Mouse (Mus musculus) kidney, postnatal 10 days (tissue): Measurements from ENCODE around the gene Vmac.

ENCODE experiments used
- DNase-seq: peaks from one replicate; pipeline ENCODE4 v3.0.0; 2021; ENCODE audit warnings: mixed read lengths

The Vmac gene

DNA sequence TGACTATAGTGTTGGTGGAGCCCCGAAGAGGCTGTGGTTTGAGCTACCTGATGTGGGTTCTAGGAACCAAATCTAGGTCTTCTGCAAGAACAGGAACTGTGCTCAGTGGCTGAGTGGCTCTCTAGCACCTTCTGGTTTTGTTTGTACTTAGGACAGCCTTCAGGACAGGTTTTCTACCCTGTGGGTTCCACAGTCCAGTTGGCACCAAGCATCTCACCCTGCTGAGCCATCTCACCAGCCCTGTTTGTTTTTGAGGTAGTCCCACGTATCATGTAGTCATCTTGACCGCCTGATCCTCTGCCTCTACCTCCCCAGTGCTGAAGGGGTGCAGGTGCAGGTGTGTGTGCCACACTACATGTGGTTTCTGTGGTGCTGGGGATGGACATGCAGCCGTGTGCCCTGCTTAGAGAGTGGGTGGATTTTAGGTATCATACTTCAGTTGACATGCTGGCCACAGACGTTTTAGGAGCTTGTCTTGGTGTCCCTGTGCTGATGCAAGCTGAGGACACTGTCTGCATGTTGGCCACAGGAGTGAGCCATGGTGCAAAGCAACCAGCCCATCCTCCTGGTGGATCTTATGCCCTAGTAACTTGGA, 34.2 kb downstream of the Vmac start:
- DNase-seq, result no peak

DNA sequence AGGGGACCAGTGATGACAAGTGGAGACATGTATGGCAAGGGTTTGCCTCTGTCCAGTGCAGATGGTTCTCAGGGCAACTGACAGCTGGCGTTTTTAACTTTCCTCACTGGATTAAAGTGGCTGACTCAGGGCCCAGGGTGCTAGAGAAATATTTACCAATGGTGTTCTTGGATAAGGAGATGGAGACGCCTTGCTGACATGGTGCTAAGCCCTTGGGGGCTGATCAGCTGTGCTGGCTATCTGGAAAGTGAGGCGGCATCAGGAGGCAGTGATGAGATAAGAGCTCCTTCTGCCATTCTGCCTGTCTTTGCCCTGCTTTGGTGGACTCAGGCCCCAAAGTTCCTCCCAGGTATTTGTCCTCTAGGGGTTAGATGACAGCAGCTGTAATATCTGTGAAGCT, 34.9 kb downstream of the Vmac start:
- no peak for DNase-seq

- no peak for DNase-seq
Observed at GRCm38 (mm10) chr17:56681791-56682190, 36.0 kb downstream of the Vmac start.

DNA sequence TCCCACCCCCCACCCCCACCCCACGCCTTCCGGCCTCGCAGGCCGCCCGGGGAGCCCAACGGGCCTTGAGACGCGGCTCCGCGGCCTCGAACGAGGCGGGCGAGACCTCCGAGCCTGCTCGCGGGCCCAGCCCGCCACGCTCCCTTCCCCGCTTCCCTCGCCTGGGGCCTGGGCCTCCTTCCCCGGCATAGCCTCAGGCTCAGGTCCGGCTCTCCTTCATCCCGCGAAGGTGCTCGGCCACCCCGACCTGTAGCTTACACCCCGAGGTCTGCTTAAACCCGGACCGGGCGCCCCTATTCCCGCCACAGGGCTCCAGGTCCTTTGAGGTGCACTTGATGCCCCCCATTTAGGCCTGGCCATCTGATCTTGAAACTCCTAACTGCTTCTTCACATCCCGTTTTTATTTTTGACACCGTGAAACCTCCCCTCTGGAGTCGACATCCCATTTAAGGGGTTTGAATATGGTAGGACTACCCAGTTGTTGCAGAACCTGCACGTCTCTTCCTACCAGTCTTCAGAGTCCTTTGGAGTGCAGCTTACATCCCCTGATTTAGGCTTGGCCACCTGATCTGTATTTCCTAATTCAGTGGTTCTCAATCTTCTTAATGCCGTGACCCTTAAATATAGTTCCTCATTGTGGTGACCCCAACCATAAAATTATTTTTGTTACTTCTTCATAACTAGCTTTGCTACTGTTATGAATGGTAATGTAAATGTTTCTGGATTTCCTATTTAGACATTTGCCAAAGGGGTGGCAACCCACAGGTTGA, 44.0 kb downstream of the Vmac start:
- no peak for DNase-seq

DNA sequence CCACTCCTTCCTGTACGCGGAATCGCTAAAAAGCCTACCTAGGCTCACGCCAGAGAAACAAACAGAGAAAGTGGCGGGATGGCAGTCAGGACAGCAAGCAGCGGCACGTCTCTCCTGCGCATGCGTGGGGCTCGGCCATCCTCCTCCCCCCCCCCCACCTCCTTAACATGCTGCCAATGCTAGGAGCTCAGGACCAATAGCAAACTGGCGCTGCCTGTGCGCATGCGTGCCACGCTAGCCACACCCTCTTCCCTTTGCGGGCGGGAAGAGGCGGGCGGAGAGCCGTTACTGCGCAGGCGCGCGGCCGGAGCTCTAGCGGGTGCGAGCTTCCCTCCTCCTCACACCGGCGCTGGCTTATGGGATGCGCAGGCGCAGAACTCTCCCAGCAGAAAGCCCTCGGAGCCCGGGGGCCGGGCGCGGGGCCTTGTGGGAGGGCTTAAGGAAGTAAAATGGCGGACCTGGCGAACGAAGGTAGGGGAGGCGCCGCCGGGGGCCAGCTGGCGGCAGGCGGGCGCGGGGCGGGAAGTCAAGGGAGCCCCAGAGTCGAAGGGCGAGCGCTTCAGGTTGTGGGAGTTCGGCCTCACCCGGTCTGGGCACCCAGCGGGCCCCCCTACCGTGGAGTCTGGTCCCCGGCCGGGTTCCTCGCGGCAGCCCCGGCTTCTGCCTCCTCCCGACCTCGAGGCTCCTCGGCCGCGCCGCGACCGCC, 44.7 kb downstream of the Vmac start, which contains the start of gene Ranbp3:
TSS of gene Ranbp3 (plus strand) at position 354 of the 706 bp plus-strand sequence.
- DNase-seq, result peak; percentile 99

GRCm38 (mm10) chr17:56669766-56670165, 48.1 kb downstream of the Vmac start:
- no peak for DNase-seq

DNA sequence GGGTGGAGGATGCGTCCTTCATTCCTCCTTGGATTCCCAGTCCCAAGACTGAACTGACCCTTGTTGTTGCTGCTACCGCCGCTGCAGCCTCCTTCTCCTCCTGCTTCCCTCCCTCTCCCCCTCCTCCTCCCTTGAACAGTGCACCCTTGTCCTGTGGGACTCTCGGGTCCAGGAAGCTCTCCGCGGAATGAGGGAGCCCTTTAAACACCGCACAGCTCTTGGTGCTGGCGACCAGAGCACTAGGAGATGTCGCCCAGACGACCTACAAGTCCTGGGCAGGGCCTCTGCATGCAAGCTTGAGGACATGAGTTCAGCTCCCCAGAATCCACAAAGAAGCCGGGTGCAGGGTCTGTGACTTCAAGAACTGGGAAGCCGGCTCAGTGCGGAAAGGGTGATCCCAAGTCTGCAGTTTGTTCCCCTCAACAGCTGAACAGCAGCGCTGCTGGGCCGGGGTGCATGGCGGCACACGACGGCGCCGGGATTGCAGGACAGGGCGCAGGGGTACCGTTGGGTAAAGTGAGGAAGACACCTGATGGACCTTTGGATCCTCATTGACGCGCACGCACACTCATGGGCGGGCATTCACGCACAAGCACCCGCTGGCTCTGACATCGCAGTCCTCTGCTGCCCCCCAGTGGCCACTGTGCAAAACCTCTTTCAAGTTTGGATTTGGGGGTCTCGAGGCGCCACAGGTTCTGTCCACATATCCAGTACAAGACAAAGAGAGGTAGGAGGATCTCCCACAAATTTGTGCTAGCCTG, 49.3 kb downstream of the Vmac start:
- peak; percentile 93 for DNase-seq

DNA sequence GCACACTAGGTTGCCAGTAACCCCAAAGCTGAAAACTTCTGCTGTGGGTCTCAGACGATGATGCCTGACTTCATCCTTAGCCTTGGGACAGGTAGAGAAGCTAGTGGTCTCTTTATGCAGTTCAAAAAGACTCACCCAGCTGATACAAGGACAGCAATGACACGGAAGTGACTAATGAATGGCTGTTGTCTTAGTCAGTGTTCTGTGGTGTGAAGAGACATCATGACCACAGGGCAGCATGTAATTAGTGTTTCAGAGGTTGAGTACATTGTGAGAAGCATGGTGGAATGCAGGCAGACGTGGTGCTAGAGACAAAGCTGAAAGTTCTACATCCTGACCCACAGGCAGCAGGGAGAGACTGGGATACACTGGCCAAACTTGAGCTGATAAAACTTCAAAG, 50.2 kb downstream of the Vmac start:
- no peak for DNase-seq

DNA sequence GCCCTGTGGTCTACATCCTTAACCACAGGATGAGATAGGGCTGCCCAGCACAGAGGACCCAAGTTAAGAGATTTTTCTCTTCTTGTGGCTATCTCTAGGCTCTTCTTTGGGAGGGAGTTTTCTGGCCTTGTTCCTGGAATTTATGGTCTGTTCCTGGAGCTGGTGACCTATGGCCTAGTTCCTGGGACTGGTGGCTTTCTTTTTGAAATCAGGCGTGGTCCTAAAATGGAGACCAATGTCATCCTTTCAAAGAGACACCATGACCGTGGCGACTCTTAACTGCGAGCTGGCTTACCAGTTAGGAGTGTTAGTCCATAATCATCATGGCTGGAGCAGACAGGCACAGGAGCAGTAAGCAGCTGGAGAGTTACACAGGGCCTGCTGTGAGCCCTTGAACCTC, 51.4 kb downstream of the Vmac start:
- no peak for DNase-seq

DNA sequence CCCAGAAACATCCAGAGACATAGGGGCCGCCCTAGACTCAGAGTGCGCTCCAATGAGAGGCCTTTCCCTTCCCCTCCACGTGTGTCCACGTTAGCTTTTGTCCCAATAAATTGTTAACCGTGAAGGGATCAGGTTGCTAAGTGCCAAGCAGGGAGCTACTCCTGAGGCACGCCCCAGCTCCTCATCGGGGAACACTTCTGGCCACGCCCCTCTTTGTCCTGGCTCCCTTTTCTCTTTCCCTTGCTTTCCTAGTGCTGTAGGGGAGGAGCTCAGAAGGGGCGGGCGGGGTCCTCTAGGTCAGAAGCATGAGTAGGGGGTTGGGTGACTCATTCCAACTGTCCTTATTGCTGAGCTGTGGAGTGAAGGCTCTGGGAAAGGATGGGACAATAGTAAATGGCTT, 53.5 kb downstream of the Vmac start:
- DNase-seq, result no peak
